Mouse (Mus musculus): ENCODE results near the gene Hoxc5. TPM values are rescaled to one million over a fixed set of nuclear protein-coding genes. Genes with fewer than 3 reads are reported as not detected.
A peak's percentile ranks its signal among the peaks of the same experiment; 100 is the strongest.

Gene Hoxc5
- total RNA-seq, 2 experiments from 2014 or later, result not detected

GRCm38 (mm10) chr15:103010112-103010846 lies 43.0 kb downstream of the Hoxc5 start:
- no peak for DNase-seq (ENCODE audit: low spot score in 2 of 2)

- no peak for DNase-seq (ENCODE audit: low spot score in 2 of 2)
Observed at GRCm38 (mm10) chr15:103010847-103011555, 43.8 kb downstream of the Hoxc5 start.

GRCm38 (mm10) chr15:103011928-103012486 lies 44.8 kb downstream of the Hoxc5 start:
- DNase-seq (ENCODE audit: low spot score in 2 of 2), result no peak

- peak; percentile 44 to 70 for DNase-seq (ENCODE audit: low spot score in 2 of 2)
Observed at GRCm38 (mm10) chr15:103013238-103013984, 46.2 kb downstream of the Hoxc5 start.

DNA sequence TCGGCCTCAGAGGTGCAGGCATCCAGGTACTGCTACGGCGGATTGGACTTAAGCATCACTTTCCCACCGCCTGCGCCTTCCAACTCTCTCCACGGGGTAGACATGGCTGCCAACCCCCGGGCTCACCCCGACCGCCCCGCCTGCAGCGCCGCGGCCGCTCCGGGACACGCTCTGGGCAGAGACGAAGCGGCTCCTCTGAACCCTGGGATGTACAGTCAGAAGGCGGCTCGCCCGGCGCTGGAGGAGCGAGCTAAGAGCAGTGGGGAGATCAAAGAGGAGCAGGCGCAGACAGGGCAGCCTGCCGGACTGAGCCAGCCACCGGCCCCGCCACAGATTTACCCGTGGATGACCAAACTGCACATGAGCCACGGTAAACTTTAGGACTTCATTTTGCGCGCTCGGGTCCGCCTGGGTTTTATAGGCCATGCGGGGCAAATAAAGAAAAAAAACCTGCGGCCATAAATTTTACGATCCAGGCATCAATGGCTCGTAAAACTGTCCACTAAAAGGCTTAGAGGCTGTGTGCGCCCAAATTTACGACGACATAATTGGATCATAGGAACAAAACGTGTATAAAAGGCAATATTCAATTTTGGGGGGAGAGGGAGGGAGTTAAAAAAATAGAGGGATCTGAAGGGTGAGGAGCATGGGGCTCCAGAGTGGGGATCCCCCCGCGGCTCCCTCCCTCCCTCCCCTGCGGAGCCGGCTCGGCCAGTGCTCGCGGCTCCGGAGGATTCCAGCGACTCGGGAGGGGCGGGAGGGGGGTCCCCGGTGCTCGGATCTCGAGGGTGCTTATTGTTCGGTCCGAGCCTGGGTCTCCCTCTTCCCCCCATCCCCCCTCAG lies 47.1 kb downstream of the Hoxc5 start:
- DNase-seq (ENCODE audit: low spot score in 2 of 2), result no peak

DNA sequence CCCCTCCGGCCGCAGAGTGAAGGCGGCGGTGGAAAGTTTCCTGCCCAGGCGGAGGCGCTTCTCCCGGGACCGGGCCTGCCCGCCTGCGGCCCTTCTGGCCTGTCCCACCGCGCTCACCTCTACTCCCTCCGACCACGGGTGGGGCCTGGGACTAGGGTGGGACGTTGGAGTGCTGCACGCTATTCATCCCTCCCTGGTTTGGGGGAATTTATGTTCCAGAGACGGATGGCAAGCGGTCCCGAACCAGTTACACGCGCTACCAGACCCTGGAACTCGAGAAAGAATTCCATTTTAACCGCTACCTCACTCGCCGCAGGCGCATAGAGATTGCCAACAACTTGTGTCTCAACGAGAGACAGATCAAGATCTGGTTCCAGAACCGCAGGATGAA lies 47.8 kb downstream of the Hoxc5 start:
- DNase-seq (ENCODE audit: low spot score in 2 of 2), result no peak

- DNase-seq (ENCODE audit: low spot score in 2 of 2), result no peak
Observed at GRCm38 (mm10) chr15:103015406-103016166, 48.3 kb downstream of the Hoxc5 start.

GRCm38 (mm10) chr15:103018636-103019035 lies 51.4 kb downstream of the Hoxc5 start, which contains the start of gene Hoxc4:
Gene Hoxc4 (plus strand): TSS chr15:103018934.
- no peak for DNase-seq (ENCODE audit: low spot score in 2 of 2)

DNA sequence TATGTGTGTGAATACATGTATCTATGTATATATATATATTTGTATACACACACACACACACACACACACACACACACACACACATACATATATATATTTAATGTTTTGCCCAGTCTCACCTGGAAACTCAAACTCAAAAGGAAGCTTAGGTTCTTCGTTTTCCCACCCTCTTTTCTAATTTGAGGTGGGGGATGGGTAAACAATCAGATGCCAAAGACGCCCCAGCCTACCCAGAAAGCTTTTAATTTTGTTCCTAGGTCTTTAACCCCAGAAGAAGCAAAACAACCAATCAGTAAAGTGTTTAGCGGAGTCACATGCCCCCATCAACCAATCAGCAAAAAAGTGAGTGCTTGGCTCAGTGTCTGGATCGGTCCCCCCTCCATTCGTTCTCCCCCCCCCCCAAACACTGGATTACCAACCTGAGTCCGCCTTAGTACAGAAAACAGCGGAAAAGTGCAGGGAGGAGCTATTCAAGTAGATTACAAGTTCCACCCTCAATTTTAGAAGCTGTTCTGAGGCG lies 53.7 kb downstream of the Hoxc5 start:
- no peak for DNase-seq (ENCODE audit: low spot score in 2 of 2)

- no peak for DNase-seq (ENCODE audit: low spot score in 2 of 2)
Observed at GRCm38 (mm10) chr15:103021544-103021943, 54.3 kb downstream of the Hoxc5 start.

DNA sequence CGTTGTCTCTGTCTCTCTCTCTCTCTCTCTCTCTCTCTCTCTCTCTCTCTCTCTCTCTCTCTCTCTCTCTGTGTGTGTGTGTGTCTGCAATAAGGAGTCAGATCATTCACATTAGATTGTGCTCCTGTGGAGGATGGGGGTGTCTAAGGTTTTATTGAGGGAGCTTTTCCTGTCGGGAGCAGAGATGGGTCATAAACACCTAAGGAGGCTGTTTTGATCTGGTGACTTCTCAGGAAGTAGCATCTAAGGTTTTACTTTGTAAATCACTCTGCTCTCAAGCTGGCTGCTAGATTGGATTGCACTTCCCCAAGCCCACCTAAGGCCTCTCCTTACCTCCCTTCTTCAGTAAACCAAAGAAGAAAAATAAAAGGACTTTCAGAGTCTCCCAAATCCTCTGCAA lies 56.9 kb downstream of the Hoxc5 start:
- no peak for DNase-seq (ENCODE audit: low spot score in 2 of 2)

GRCm38 (mm10) chr15:103027266-103028235 lies 60.3 kb downstream of the Hoxc5 start:
- DNase-seq (ENCODE audit: low spot score in 2 of 2), result no peak

GRCm38 (mm10) chr15:103028916-103029512 lies 61.8 kb downstream of the Hoxc5 start:
- no peak for DNase-seq (ENCODE audit: low spot score in 2 of 2)

DNA sequence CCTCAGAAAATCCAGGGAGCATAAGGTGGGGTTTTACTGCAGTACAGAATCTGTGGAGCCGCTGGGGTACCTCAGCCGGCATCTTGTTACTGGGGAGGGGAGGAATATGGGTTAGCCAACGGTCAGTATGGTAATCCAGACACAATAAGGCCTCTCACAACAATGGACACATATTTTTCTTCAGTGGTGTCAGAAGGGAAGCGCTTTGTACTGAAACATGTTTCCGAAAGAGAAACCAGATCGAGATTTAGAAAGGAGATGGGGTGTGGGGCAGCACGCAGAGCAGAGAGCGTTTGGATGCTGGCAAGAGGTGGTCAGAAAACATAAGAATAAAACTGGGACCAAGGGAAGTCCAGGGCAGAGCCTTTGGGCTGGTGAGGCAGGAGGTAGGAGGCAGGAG lies 62.9 kb downstream of the Hoxc5 start:
- DNase-seq (ENCODE audit: low spot score in 2 of 2), result no peak

- no peak for DNase-seq (ENCODE audit: low spot score in 2 of 2)
Observed at GRCm38 (mm10) chr15:103032167-103032566, 64.9 kb downstream of the Hoxc5 start.

DNA sequence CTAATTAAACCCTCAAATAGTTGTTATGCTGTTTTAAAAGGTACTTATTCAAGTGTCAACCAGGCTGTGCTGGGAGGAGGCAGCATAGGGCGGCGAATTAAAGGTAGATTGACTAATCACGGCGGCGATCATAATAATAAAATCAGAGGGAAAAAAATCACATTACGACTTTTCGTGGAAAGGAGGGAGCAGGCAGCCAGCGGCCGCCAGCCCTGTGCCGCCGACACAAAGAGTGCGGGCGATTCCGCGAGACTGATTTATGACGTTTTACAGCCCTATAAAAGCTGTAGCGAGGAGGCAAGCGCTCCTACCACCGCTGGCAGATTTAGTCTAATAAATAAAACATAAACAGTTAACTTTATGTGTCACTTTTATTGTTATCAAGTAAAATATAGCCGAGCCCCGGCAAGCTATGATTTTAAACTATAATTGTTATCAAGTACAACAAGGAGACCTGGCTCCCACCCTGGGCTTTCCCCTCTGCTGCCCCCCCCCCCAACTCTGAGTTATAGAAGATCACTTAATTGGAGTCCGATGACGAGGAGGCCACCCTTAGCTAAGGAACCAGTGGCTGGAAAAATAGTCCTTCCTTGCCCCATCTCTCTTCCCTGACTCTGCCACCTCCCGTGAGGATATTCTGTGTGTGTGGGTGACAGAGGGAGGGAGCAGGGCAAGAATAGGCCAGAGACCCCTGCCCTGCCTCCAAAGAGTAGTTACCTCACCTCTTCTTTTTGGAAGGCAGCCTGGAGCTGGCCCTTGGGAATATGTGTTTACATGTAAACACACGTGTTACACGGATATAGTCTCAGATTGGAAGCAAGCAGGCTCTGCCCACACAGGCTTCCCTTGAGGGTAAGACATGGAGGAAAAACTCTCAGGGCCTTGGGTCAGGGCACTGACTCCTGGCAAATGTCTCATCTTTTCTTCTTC lies 65.7 kb downstream of the Hoxc5 start:
- no peak for DNase-seq (ENCODE audit: low spot score in 2 of 2)

Data from layer of hippocampus, postnatal 10 days (tissue).